Mouse (Mus musculus) adrenal gland (tissue): ENCODE measurements around the gene Atf1.
"Not testable (repeated sequence)": the region's sequence is repeated elsewhere in the genome, so short reads cannot be mapped to it uniquely, and the experiment has no call there.

Source experiments
- intact Hi-C: fragments of 180-260 bp; cut with DNase I; formaldehyde crosslinking; loops from one replicate; pipeline ENCODE4 v1.15.1; 2025

The Atf1 gene

GRCm38 (mm10) chr15:100257305-100257704 is 29.7 kb downstream of the Atf1 start:
- intact Hi-C loops, result no loop called here

DNA sequence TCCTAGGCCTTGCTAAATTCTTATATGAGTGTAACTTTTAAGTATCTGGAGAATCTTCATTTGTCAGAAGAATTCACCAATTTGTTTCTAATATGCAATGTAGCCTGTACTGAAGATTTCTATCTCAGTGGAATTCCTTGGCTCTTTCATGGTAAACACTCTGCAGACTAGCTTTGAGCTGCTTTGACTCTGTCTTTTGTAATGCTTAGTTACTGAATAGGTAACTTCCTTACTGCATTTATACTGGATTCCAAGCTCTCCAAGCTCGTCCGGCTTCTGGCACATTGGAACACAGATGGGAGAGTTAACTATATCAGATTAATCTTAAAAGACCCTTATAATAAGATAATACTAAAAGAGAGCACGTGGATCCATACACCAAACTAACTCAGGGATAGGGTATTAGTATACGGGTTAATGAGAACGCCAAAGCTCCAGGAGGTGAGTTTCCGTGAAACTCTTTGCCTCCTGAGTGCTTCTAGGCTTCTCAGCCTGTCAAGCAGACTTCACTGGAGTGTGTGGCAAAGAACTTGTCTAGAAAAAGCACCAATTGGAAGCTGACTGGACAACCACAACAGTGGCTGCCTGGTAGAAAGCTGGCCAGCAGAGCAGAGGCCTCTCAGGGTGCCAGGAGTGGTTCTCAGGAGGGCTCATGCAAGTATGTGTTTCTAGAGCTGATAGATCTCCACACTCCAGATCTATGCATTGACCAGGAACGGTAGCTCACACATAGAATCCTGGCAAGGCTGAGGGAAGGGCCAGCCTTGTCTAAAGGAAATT is 31.2 kb downstream of the Atf1 start:
- intact Hi-C loops, result no loop called here

DNA sequence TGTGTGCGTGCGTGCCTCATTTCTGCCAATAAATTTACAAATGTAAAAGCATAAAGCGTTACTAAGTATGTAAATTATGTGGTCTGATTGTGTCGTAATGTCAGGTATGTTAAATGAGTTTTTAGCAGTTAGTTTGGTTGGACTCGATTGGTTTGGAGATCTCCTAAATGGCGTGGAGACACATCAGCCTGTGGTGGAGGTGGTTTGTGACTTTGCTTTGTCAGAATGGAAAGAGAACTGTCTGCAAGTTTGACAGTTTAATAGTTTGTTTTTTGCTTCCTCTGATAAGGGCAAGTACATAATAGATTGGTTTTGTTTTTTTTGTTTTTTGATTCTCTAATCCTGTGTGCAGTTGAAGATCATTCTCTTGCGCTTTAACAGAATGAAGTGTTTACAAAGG is 32.7 kb downstream of the Atf1 start:
- intact Hi-C loops, result loop anchor here (10.0 kb wide), 2 partner anchors 114 to 194 kb away; no protein-coding TSS in a partner anchor

- intact Hi-C loops, result loop anchor here (10.0 kb wide), 2 partner anchors 111 to 191 kb away; no protein-coding TSS in a partner anchor
Measured at GRCm38 (mm10) chr15:100263246-100263905, 35.8 kb downstream of the Atf1 start.

GRCm38 (mm10) chr15:100265586-100266325 is 38.1 kb downstream of the Atf1 start:
- intact Hi-C loops, result loop anchor here (10.0 kb wide), 2 partner anchors 109 to 189 kb away; no protein-coding TSS in a partner anchor

DNA sequence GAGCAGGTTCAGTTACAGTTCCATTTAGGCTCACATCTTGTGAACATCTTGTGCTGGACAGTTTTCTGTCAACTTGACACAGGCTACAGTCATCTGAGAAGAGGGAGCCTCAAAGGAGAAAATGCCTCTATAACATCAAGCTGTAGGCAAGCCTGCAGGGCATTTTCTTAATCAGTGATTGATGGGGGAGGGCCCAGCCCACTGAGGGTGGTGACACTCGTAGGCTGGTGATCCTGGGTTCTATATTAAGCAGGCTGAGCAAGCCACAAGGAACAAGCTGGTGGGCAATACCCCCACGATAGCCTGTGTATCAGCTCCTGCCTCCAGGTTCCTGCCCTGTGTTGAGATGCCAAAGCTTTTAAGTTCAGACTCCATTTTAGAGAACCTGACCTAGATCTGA is 41.3 kb downstream of the Atf1 start:
- intact Hi-C loops, result loop anchor here (10.0 kb wide), 2 partner anchors 106 to 186 kb away; no protein-coding TSS in a partner anchor

DNA sequence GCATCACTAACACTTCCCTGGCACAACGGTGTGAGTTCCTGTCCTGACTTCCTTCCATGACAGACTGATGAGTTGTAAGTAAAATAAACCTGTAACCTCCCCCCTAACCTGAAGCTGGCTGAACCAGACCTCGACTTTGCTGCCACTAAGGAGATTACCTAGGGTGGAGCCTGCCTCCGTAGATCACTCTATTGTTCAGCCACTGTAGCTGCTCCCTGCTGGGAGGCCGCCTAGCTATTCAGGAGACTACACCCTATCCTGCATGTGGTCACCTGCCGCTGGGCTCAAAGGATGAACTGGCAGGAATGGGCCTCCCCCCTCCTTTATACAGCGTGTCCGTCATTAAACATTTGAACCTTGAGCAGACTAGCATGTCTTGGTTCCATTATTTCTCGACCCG is 42.2 kb downstream of the Atf1 start:
- intact Hi-C loops, result loop anchor here (10.0 kb wide), 2 partner anchors 105 to 185 kb away; no protein-coding TSS in a partner anchor

- intact Hi-C loops, result not testable (repeated sequence)
Measured at GRCm38 (mm10) chr15:100270609-100271008, 43.0 kb downstream of the Atf1 start.

GRCm38 (mm10) chr15:100271411-100271810 is 43.8 kb downstream of the Atf1 start:
- intact Hi-C loops, result no loop called here

DNA sequence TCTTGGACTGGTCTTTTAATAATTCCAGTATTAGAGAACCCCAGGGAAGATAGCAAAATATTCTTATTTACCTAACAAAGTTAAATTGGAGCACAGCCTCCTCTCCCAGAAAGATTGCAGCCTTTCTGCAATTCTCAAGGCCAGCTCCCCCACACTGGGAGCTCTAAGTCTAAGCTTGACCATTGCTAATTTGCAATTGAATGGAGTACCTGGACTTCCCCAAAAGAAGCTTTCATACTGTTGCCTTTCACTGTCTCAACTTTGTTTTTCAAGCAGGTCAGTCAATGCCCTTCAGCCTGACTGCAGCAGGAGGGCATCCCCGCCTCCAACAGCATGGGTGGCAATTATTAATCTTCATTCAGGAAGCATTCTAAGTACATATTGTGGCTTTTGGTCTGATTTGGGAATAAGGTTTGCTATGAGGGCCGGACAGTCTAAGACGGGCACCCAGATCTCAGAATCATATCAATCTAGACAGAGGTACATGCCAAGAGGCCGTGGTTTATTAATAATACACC is 46.2 kb downstream of the Atf1 start:
- intact Hi-C loops, result not testable (repeated sequence)

DNA sequence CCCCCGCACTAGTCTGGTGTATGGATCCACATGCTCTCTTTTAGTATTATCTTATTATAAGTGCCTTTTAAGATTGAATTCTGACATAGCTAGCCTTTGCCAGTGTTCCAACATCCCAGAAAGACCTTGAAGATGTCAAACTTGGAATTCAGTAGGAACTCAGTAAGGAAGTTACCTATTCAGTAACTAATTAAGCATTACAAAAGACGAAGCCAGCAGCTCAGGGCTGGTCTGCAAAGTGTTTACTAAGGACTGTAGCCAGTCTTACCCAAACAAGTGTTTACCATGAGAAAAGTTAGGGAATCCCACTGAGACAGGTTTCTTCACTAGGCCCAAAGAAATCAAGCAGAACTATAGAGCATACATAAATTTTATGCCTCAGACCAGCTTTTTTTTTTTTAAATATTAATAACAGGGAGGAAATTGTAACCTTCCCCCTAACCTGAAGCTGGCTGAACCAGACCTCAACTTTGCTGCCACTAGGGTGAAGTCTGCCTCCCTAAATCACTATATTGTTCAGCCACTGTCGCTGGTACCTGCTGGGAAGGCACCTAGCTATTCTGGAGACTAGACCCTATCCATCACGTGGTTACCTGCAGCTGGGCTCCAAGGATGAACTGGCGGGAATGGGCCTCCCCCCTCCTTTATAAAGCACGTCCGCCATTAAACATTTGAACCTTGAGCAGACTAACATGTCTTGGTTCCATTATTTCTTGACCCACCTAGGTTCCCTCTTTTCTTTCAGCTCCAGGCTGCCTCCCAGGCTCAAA is 47.4 kb downstream of the Atf1 start:
- intact Hi-C loops, result no loop called here

- intact Hi-C loops, result no loop called here
Measured at GRCm38 (mm10) chr15:100276403-100276802, 48.8 kb downstream of the Atf1 start.

DNA sequence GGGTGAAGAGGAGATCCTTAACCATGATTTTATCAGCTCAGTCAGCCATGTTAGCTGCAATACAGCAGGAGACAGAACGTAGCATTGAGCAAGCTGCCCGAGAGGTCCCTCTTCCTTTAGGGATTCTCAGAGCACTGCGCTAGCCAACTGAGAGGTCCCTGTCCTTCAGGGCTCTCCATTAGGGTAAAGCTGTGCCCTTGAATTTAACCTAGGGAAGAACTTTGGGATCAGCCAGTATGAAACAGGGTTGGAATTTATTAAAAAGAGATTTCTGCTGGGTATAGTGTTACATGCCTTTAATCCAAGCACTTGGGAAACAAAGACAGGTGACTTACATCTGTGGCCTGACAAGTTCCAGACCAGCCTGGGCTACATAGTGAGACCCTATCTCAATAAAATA is 50.0 kb downstream of the Atf1 start:
- intact Hi-C loops, result no loop called here

DNA sequence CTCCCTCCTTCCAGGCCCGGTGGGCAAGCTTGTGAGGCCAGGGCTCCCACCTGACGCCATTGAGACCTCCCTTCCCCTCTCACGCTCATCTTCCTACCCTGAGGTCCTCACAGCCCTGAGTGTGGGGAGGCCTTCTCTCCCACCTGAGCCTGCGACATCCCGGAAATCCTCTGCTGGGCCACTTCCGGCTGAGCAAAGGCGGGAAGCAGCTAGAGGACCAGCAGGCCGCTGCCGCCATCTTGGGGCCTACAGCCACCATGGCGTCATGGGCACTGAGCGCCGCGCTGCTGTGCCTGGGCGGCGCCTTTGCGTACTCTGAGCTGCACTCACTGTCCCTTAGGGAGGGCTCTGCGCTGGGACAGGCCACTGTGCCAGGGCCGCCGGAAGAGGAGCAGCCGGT is 53.0 kb downstream of the Atf1 start, which contains the start of gene Tmprss12:
Gene Tmprss12, plus strand, starts transcription at position 212 of the 400 bp plus-strand sequence.
- intact Hi-C loops, result no loop called here

DNA sequence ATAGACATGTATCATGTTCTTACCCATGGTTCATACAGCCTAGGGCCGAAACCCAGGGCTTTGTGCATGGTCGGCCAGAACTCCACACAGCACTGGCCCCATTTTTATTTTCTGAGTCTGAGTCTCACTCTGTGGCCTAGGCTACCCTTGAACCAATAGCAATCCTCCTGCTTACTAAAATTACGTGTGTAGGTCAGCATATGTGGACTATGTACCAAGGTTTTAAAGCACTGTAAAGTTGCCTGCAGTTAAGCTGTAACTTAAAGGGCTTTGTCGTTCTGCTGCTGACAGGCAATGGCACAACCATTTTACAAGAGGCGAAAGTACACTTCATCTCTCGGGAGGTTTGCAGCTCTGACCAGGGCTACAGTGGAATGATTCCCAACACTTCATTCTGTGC is 61.4 kb downstream of the Atf1 start:
- intact Hi-C loops, result no loop called here

GRCm38 (mm10) chr15:100290858-100291257 is 63.2 kb downstream of the Atf1 start:
- intact Hi-C loops, result no loop called here

GRCm38 (mm10) chr15:100292326-100292725 is 64.7 kb downstream of the Atf1 start:
- intact Hi-C loops, result no loop called here

DNA sequence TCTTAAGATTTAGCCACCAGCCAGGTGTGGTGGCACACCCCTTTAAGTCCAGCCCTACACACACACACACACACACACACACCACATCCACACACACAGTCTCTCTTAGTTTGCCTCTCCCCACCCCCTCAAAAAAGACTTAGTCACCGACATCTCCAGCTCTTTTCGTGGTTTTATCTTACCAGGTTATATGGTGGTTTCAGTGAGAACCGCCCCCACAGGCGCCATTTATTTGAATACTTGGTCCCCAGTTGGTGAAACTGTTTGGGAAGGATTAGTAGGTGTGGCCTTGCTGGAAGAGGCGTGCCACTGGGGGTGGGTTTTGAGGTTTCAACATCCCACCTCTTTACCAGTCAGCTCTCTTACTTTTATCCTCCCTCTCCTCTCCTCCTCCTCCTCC is 70.2 kb downstream of the Atf1 start:
- intact Hi-C loops, result no loop called here

DNA sequence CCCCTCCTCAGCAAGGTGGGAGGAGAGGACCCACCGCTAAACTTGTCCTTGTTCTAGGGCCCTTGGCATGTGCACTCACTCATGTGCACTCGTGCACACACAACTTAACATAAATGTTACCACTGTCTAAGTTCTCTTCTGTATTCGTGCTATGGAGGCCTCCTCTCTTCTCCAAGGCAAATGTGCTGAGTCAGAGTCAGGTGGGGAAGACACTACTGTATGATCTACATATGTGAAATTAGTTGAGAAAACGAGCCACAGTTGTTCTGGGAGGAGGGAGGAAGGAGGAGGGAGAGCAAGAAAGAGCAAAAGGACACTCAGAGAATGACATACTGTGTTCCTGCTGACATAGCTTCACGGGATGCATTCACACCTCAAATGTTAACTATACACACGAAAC is 72.9 kb downstream of the Atf1 start:
- intact Hi-C loops, result no loop called here

DNA sequence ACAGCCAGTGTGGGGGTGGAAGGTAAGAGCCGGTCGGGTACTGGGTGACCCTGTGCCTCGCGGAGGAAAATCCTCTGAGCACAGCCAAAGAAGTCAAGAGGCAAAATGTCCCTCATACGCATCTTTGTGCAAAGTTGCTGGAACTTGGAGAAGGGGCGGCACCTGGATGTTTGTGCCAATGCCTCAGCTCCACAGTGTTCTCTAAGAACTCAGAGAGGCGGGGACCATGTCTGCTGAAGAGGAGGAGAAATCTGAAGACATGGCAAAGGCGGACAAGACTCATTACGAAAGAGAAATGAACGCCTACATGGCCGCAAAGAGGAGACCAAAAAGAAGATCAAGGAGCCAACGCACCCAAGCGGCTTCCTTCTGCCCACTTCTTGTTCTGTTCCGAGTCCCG is 73.9 kb downstream of the Atf1 start:
- intact Hi-C loops, result no loop called here
